Mouse (Mus musculus) cerebellum, adult 18-20 months (tissue): ENCODE measurements around the gene Smarca4.
"Not testable (repeated sequence)": the region's sequence is repeated elsewhere in the genome, so short reads cannot be mapped to it uniquely, and the experiment has no call there.

Experiments
- DNase-seq, 2 experiments: peaks; one replicate each; pipeline ENCODE4 v3.0.0; 2021

Gene Smarca4

GRCm38 (mm10) chr9:21615617-21616231 is at the start of gene Smarca4:
Smarca4 (plus strand) TSS chr9:21616169.
- peak; percentile 99 to 100 for DNase-seq

- DNase-seq, result no peak
Measured at GRCm38 (mm10) chr9:21566538-21566937, 49.4 kb upstream of the Smarca4 start.

GRCm38 (mm10) chr9:21567051-21567450 is 48.9 kb upstream of the Smarca4 start:
- peak in 1 of 2 experiments; percentile 24 for DNase-seq

- no peak for DNase-seq
Measured at GRCm38 (mm10) chr9:21568657-21569255, 47.2 kb upstream of the Smarca4 start.

GRCm38 (mm10) chr9:21574012-21574801 is 41.8 kb upstream of the Smarca4 start:
- DNase-seq, result peak in 1 of 2 experiments; percentile 19

- DNase-seq, result no peak
Measured at GRCm38 (mm10) chr9:21575253-21575652, 40.7 kb upstream of the Smarca4 start.

GRCm38 (mm10) chr9:21576286-21576685 is 39.7 kb upstream of the Smarca4 start:
- no peak for DNase-seq

- no peak for DNase-seq
Measured at GRCm38 (mm10) chr9:21578226-21578625, 37.7 kb upstream of the Smarca4 start.

GRCm38 (mm10) chr9:21585401-21585800 is 30.6 kb upstream of the Smarca4 start:
- no peak for DNase-seq

- DNase-seq, result no peak
Measured at GRCm38 (mm10) chr9:21587678-21588349, 28.2 kb upstream of the Smarca4 start.

GRCm38 (mm10) chr9:21588350-21588749 is 27.6 kb upstream of the Smarca4 start:
- DNase-seq, result no peak

- no peak for DNase-seq
Measured at GRCm38 (mm10) chr9:21589538-21589937, 26.4 kb upstream of the Smarca4 start.

- no peak for DNase-seq
Measured at GRCm38 (mm10) chr9:21591127-21591830, 24.7 kb upstream of the Smarca4 start.

GRCm38 (mm10) chr9:21591831-21592702 is 23.9 kb upstream of the Smarca4 start:
- no peak for DNase-seq

GRCm38 (mm10) chr9:21592703-21593121 is 23.3 kb upstream of the Smarca4 start, which contains the start of the genes Timm29 and Yipf2:
Timm29 (plus strand) TSS chr9:21592722.
Yipf2 (minus strand) TSS chr9:21592828.
- DNase-seq, result peak; percentile 90 to 92

GRCm38 (mm10) chr9:21593122-21593721 is 22.7 kb upstream of the Smarca4 start:
- DNase-seq, result peak in 1 of 2 experiments; percentile 35

- DNase-seq, result not testable (repeated sequence)
Measured at GRCm38 (mm10) chr9:21594350-21594749, 21.6 kb upstream of the Smarca4 start.

- DNase-seq, result no peak
Measured at GRCm38 (mm10) chr9:21594838-21595237, 21.1 kb upstream of the Smarca4 start.

GRCm38 (mm10) chr9:21598198-21598597 is 17.8 kb upstream of the Smarca4 start:
- DNase-seq, result peak in 1 of 2 experiments; percentile 40

GRCm38 (mm10) chr9:21600186-21600585 is 15.8 kb upstream of the Smarca4 start:
- DNase-seq, result no peak

- no peak for DNase-seq
Measured at GRCm38 (mm10) chr9:21601073-21601472, 14.9 kb upstream of the Smarca4 start.
